Mouse (Mus musculus): Measurements from ENCODE around the gene Tcf15.

DNA sequence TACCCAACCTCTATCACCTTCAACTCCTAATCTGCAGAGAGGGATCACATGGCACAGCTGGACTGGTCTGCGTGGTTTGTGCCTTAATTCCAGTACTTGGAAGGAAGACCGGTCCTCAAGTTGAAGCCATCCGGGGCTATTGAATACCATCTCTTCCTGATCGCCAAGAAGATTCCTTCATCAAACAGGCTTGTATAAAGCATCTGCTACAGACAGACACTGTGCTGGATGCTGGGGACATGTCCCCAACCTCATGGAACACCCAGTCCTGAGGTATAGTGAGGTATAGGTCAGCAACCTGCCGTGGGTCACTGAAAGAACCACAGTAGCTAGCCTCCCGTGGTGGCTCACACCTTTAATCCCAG is 34.4 kb downstream of the Tcf15 start:
- TF ChIP-seq CTCF (IDR thresholded peaks at IDR 0.05; ENCODE audit: control insufficient read depth, insufficient read depth, low read length) (no peak), POLR2A (IDR thresholded peaks at IDR 0.05; ENCODE audit: borderline replicate concordance, control insufficient read depth, low read depth, low read length) (no peak)

All from bone marrow, adult 2 months (tissue).